Mouse (Mus musculus): Measurements from ENCODE around the gene Wdr18. TPM values are rescaled to one million over a fixed set of nuclear protein-coding genes. Genes with fewer than 3 reads are reported as not detected.

Wdr18 gene
- total RNA-seq, 2 experiments from 2014 or later, result 51.7 to 55.8 TPM

DNA sequence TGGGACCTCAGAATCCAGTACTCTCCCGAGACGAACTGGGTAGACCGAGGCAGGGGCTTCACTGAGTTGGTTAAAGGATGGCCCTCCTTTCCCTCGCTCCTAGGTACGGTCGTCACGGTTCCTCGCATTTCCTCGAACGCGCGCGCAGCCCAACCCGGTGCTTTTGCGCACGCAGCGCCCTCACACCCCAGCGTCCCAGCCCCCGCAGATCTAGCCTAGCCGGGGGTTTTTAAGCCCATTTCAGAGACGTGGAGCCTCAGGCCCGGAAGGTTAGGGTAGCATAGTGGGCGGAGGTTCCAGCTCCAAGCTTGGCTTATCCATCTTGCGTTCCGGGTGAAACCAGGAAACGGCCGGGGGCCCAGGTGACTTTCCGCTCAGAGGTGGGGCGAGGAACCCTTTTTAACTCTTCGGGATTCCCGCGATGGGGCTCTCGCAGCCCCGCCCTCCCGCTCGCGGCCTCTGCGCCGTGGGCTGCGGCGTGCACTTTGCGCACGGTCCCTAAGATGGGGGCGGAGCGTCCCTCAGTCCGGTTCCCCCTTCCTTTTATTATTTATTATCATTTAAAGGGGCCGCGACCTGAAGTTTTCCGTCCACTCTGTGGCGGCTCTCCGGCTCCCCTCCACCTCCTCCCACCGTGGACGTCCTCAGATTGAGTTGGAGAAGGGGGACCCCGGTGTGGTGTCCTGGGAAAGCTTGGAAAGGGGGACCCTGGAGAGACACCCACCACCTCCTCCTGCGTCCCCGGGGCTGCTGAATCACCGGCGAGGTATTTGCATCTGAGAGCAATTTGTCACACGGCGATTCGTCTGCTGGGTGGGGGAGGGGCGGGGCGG is 33.2 kb upstream of the Wdr18 start, which contains the start of gene Arid3a:
TSS of gene Arid3a (plus strand) at position 553 of the 833 bp plus-strand sequence.
- peak; percentile 85 for DNase-seq
- intact Hi-C loops (cut with DNase I), result loop anchor here (10.0 kb wide), 1 partner anchor 92 kb away; no protein-coding TSS in a partner anchor

DNA sequence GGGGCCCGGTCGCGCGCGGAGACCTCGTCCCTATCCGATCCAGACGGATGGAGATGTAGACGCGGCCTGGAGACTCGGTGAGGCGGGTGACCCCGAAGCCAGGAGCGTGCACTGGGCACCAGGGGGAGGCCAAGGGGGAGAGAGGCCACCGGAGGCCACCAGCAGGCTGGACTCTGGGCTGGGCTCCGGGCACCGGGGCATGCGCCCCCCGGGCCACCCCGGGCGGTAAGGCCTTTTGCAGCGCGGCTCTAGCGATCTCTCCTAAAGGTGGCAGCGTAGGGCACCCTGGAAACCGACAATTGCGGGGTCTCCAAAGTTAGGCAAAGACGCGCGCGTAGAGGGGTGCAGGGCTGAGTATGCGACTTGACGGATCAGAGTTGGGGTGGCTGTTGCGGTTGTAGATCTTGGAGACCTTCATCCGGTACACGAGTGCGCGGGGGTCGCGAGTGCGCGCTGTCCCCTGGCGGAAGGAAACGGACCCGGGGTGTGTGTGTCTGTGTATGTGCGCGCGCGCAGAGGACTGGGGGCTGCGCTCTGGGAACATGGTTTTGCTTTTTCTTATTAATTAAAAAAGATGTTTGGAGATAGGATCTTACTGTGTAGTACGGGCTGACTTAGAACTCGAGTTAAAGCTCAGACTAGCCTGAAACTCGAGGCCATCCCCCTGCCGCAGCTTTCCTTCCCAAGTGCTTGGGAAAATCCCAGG is 32.5 kb upstream of the Wdr18 start:
- peak; percentile 51 for DNase-seq
- intact Hi-C loops (cut with DNase I), result loop anchor here (10.0 kb wide), 1 partner anchor 93 kb away; no protein-coding TSS in a partner anchor

DNA sequence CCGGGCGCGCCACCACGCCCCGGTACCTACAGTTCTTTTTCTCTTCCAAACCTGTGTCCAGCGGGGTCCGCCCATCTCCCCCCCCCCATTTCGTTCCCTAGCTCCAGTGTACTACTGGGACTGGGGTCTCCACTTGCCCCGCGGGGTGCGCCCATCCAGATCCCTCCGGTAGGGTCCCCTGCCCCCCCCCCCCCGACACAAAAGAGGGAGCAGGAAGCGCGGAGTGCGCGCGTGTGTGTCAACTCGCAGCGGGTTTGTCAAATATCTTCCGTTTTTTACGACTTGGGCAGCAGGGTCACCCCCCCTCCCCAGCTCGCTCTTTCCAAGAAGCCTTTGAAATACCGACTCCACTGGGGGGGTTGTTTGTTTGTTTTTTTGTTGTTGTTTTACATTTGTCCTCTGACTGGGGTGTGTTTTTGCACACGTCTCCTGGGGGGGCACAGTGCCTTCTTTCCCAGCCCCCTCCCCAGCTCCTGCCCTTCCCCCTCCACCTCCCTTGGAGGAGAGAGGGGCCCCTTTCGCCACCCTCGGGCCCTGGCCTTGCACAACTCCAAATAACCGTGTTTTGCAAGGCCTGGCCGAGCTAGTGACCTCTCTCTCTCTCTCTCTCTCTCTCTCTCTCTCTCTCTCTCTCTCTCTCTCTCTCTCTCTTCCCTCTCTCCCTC is 31.8 kb upstream of the Wdr18 start:
- intact Hi-C loops (cut with DNase I), result loop anchor here (10.0 kb wide), 1 partner anchor 93 kb away; no protein-coding TSS in a partner anchor
- no peak for DNase-seq

DNA sequence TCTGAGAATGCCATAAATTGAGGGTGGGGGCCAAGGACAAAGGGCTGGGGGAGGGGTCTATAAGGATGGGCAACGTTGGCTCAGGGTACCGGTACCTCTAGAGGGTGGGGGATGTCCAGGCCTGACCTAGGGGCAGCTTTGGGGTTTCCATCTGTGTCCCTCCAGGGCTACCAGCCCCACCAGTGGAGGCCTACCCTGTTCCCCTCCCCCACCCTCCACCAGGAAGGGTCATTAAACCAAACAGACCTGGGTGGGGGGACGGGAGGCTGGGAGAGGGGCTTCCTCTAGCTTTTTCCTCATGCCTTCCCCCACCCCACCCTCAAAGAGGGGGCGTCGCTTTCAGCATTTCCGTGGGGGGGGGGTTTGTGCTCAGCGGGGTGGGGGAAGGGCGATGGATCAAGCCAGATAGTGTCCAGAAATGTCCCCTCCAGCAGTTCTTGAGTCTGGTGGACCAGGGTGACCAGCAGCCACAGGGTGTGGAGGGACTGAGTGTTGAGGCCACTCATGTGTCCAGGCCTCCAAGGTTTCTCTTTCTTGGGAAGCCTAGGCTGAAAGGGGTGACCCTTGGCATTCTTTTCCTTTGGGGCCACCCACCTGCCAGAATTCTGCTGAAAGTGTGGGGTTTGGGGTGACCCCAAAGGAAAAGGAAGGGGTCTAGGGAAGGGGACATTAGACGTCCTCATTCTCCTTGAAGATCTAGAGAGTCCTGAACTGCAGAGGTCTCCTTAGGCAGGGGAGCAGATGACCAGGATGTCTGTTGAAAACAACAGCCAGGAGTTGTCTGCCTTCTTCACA is 30.8 kb upstream of the Wdr18 start:
- no peak for DNase-seq
- intact Hi-C loops (cut with DNase I), result loop anchor here (10.0 kb wide), 1 partner anchor 94 kb away; no protein-coding TSS in a partner anchor

DNA sequence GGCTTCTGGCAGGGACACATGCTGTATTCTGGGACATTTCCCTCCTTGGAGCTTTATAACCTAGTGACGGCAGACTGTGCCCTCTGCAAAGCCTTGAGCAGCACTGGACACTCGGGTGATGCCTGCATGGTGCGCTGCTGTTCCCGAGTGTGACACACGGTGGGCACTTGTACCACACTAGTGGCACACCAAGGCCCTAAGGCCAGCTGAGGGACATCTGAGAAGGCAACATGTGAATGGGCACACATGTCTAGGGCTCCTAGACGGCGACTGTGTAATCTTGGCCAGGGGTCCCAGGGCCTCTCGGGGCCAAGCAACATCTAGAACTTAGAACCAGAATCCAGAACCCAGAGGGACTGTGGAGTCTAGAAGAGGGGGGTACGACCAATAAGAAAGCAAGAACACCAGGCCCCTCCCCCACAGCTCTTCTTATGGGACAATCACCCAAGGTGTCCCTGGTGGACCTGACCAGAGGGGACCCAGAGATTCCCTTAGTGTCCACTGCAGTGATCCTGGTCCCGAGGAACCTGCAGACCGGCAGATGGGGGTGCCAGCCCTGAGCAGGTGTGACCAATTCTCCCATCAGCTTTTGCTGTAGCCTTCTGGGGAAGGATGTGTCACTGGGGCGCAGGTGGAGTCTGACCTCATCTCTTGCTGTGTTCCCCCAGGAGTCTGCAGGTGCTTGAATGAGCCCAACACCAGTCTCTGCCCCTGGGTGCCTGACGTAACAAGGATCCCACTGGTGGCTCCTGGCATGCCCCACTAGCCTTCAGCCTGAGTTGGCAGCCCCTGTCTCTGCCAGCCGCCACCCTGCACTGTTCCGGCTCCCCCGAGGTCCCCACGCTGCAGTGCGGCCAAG is 29.8 kb upstream of the Wdr18 start:
- no peak for DNase-seq
- intact Hi-C loops (cut with DNase I), result loop anchor here (10.0 kb wide), 1 partner anchor 95 kb away; no protein-coding TSS in a partner anchor

DNA sequence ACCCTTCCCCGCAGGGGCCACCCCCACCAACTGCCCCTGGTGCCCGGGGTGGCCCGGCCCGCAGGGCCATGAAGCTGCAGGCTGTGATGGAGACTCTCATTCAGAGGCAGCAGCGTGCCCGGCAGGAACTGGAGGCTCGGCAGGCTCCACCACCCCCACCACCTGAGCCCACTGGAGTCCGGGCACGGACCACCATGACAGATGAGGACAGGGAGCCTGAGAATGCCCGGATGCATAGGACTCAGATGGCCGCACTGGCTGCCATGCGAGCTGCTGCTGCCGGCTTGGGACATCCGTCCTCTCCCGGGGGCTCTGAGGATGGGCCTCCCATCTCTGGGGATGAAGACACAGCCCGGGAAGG is 29.1 kb upstream of the Wdr18 start:
- peak; percentile 76 for DNase-seq
- intact Hi-C loops (cut with DNase I), result no loop called here

DNA sequence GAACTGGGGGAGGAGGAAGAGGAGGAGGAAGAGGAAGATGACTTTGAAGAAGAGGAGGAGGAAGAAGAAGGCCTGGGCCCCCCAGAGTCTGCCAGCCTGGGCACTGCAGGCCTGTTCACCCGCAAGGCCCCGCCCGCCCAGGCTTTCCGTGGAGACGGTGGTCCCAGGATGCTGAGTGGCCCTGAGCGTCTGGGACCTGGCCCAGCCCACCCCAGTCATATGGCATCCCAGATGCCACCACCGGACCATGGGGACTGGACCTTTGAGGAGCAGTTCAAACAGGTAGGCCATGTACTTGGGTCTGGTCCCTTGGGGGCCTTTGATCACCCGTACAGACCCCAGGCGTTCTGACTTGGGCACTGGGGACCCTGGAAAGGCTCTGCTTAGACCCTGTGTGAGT is 28.2 kb upstream of the Wdr18 start:
- intact Hi-C loops (cut with DNase I), result no loop called here
- no peak for DNase-seq

DNA sequence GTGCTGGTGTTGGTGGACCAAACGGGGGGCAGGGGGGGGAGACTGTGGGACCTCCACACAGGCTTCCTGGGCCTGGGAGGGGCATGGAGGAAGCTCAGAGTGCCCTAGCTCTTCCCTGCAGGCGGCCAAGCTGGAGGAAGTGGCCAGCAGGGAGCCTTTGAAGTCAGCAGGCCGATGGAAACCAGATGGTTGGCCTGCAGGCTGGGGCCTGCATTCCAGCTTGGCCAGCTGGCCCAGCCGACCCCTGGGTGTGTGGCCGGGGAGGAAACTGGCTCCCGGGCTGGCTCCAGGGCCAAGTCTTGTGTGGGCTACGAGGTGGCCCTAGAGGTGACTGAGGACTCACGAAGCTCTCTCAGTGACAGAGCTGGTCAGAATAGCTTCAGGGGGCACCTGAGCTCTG is 27.2 kb upstream of the Wdr18 start:
- intact Hi-C loops (cut with DNase I), result no loop called here

DNA sequence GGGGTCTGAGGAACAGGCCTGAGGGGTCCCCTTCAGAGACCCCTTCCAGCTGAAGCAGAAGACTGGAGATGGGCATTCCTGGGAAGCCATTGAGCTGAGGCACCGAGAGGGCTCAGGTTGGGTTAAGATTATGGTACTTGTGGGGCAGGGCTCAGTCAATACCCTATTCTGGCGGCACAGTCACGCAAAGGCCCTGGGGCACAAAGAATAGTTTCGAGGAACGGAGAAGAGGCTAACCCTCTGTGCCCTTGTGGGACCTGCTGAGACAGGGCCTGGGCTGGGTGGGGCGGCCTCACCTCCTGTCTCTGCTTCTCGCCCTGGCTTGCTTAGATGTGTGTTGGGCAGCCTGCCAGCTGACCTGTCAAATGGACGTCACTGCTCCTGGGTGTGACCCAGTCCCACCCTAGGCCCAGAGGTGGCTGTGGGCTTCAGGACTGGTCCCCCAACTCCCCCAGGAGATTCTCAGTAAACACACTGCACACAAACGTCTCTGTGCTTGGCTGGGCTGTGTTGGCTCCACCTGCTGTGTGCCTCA is 26.7 kb upstream of the Wdr18 start:
- DNase-seq, result no peak
- intact Hi-C loops (cut with DNase I), result no loop called here

More for the DNA sequence above, 27.2 kb upstream of the Wdr18 start:
- peak; percentile 86 for DNase-seq

DNA sequence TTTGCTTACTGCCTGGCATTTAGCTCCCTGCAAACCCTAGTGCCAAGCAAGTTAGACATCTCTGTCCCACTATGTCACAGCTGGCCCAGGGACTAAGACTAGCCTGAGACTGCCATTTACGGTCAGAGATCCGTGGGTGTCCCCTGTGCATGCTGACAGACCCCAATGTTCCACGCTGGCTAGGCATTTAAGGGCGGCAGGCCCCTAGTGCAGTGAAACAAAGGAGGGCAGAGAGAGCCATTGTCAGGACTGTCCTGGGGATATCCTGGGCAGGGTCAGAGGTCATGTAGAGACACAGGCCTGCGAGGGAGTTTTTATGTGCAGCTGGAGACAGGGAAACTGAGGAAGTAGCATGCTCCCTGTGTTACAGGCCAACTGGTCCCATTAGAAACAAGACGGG is 26.1 kb upstream of the Wdr18 start:
- no peak for DNase-seq
- intact Hi-C loops (cut with DNase I), result no loop called here

DNA sequence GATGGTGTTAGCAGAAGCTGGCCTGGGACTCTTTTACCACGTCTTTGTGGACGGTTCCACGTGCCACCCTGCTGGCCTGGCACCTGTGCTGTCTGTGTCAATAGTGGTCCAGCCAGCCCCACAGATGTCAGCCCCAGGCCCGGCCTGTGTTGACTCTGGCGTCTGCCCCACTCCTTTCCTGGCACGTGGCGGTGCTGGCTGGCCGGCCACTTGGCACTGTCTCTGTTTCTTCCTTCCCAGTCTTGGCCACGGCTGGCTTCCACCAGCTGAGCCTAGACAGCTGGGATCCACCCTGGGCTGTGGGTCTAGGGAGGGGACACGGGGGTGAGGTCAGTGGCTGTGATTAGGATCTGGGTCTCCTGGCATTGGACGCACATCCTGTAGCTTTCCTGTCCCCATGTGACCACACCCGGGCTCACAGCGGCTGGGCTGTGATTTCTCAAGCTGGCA is 25.7 kb upstream of the Wdr18 start:
- intact Hi-C loops (cut with DNase I), result no loop called here
- DNase-seq, result peak; percentile 97

DNA sequence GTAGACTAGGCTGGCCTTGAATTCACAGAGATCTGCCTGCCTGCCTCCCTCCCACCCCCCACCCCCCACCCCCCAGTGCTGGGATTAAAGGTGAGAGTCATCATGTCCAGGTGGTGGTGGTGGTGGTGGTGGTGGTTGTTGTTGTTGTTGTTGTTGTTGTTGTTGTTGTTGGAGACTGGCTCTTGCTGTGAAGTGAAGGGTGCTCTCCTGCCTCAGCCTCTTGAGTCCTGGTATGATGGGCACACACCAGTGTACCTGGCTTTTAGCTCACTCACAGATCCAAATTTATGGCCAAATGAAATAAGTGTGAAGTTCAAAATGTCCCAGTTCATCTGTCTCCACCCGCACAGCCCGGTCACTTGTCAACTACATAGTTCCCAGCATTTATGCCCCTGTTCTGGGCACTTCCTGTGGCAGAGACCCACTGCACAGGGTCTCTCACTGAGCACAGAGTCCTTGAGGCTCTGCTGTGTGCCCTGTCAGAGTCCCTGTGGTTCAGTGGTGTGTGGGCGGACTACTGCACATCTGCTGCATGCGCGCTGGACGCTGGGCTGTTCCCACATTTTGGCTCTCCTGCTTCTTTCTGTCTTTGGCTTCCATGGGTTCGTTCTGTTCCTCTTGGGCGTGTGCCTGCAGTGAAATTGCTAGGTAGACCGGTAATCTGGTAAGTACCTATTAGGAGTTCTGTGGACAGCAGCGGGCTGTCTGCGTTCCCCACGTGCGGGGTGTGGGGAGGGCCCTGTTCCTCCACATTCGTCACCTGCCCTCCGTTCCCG is 25.0 kb upstream of the Wdr18 start:
- DNase-seq, result no peak

DNA sequence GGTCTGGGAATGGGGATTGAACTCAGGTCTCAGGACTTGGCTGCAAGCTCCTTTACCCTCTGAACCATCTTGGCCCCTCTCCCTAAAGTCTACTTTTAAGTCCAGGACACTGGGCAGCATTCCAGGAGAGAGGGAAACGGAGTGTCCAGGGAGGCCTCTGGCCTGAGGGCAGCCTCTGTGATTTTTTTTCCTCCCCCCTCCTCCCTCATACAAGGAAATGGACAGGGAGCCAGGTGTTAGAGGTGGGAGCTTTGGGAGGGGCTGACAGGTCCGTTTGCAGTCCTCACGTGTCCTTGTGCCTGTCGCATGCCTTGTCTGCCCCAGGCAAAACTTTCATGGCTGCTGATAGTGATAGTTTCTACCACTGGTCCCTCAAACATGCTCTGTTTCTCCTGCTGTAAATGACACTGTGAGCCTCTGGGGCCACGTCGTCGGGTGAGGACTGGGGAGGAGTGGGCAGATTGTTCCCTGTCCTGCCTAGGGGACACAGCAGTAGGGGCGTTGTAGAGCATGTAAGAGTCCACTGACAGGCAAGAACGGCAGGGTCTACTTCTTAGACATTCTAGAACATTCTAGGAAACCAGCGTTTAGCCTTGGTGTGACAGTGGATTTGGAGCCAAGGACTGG is 23.6 kb upstream of the Wdr18 start:
- DNase-seq, result no peak
- intact Hi-C loops (cut with DNase I), result no loop called here

More for the DNA sequence above, 25.0 kb upstream of the Wdr18 start:
- intact Hi-C loops (cut with DNase I), result no loop called here

DNA sequence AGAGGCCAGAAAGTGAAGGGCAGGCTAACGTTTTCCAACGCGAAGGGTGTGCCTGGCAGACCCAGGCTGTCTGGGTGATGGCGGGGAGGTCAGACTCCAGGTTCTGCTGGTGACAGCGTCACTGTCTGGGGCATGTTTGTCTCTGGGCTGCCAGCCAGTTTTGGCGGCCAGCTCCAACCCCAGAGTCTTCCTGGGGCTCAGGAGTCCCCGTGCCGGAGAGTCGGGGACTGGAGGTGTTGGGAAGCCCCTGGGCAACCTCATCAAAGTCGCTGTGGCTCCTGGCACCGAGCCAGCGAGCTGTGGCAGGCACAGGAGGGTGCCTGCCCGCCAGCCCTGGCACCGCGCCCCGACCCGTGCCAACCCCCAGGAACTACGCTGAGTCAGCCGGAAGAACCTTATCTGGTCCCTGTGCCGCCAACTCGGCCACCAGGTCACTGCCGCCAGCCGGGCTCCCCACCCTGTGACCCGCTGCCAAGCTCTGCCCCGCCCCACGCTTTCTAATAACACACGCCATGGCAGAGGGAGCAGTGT is 23.0 kb upstream of the Wdr18 start:
- peak; percentile 76 for DNase-seq
- intact Hi-C loops (cut with DNase I), result no loop called here

DNA sequence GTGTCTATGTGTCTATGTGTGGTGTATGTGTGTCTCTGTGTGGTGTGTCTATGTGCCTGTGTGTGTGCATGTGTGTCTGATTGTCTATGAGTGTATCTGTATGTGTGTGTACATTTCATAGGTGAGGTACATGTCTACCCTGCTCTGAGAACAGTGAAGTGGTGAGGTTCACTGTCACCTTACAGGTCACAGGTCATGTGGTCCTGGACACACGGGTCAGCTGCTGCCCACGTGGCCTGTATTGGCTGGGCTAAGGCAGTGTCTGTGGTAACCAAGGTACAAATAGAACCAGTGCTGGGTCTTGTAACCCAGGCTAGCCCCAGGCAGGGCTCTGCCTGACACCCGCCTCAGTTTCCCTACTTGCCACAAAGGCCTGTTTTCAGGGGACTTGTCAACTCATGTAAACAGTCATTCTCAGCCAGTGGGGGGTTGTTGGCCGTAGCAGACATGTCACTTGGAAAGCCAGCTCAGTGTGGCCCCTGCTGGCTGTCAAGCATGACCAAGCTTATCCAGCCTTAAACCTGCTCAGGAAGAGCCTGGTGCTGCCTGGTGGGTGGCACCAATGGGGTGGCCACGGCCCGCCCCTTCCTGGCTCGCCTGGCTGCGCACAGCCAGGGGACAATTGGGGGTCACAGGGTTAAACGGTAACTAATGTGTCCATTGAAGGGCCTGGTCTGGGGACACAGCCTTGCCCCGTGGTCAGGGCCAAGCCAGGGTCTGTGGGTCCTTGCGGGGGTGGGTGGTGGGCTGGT is 22.0 kb upstream of the Wdr18 start:
- intact Hi-C loops (cut with DNase I), result no loop called here
- DNase-seq, result no peak

DNA sequence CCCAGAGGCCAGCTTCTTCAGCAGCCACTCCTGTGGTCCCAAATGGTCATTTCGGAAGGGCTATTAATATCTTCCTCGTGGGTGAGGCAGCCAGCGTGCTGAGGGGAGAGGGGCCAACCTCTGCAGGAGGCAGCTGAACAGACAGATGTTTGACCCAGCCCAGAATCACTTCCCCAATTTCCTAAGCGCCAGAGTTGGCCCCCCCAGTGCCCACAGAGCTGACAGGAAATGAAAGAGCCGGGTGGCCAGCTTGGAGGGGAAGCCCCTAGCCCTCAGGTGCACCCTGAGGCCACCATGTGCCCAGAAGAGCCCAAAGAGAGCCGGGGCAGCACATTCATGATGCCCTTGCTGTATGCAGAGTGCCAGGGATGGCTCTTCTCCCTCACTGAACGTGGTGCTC is 19.2 kb upstream of the Wdr18 start:
- intact Hi-C loops (cut with DNase I), result no loop called here
- DNase-seq, result no peak

DNA sequence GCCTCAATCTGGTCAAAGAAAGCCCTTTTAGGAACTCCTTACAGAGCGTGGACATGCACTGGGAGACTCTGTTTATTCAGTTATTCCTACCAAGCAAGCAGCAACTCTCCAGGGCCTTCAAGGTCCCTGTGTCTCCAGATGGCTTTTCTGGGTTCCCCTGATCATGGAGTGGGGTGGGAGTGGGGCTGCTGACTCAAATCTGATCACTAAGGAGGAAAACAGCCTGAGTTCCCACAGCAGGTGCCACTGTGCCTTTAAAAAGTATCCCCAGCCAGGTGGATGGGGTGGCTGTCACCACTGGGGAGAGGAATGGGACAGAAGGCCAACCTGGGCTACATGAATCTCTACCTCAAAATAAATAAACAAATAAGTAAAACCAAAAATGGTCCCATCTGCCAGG is 17.0 kb upstream of the Wdr18 start:
- intact Hi-C loops (cut with DNase I), result no loop called here
- no peak for DNase-seq
